Comparison of ENCODE assay signal across 27 mouse cellular contexts in genomic region chr2:28349911-28350310, GRCm38 (mm10).
"Had no signal": no experiment of that assay in that cellular context is flagged by ENCODE, and none has a peak within 500 bp of the region (broad histone marks: within the 10 kb centered on the region; RNA-seq: fewer than 3 reads in every experiment).

No protein-coding gene starts in this region.

- H3K4me2 ChIP-seq: heart, embryonic 12.5 days; hindbrain, embryonic 12.5 days; hindbrain, embryonic 14.5 days; intestine, embryonic 15.5 days; limb, embryonic 12.5 days; liver, embryonic 11.5 days; liver, embryonic 13.5 days; liver, embryonic 15.5 days had no signal

- H3K36me3 ChIP-seq: heart, embryonic 12.5 days; hindbrain, embryonic 10.5 days; hindbrain, embryonic 12.5 days; intestine, embryonic 15.5 days; limb, embryonic 10.5 days; limb, embryonic 12.5 days; liver, embryonic 13.5 days; liver, embryonic 15.5 days had no signal

- H3K9ac ChIP-seq: heart, embryonic 12.5 days; hindbrain, embryonic 12.5 days; hindbrain, embryonic 14.5 days; intestine, embryonic 15.5 days; limb, embryonic 12.5 days; liver, embryonic 13.5 days; liver, embryonic 15.5 days had no signal

- H3K9me3 ChIP-seq: heart, embryonic 12.5 days; hindbrain, embryonic 10.5 days; hindbrain, embryonic 12.5 days; intestine, embryonic 15.5 days; limb, embryonic 10.5 days; limb, embryonic 12.5 days; liver, embryonic 13.5 days; liver, embryonic 15.5 days had no signal

- H3K4me1 ChIP-seq: heart, embryonic 12.5 days; hindbrain, embryonic 10.5 days; hindbrain, embryonic 12.5 days; intestine, embryonic 15.5 days; limb, embryonic 10.5 days; limb, embryonic 12.5 days; liver, embryonic 13.5 days; liver, embryonic 15.5 days had no signal

- H3K27me3 ChIP-seq: heart, embryonic 12.5 days; hindbrain, embryonic 12.5 days; intestine, embryonic 15.5 days; limb, embryonic 12.5 days; liver, embryonic 13.5 days; liver, embryonic 15.5 days had no signal

- H3K27ac ChIP-seq: gastrocnemius, adult 2 months; heart, adult 2 months; hindbrain, embryonic 10.5 days; hindbrain, embryonic 12.5 days; hindbrain, embryonic 14.5 days; intestine, embryonic 15.5 days; layer of hippocampus, adult 2 months; left cerebral cortex, adult 2 months; limb, embryonic 10.5 days; limb, embryonic 12.5 days; liver, embryonic 13.5 days; liver, embryonic 15.5 days had no signal

- H3K4me3 ChIP-seq: gastrocnemius, adult 2 months; heart, adult 2 months; heart, embryonic 12.5 days; hindbrain, embryonic 10.5 days; hindbrain, embryonic 12.5 days; intestine, embryonic 15.5 days; layer of hippocampus, adult 2 months; left cerebral cortex, adult 2 months; limb, embryonic 10.5 days; limb, embryonic 12.5 days; liver, embryonic 13.5 days; liver, embryonic 15.5 days had no signal

- DNase-seq: gastrocnemius, adult 2 months; gastrocnemius, postnatal 10 days; gastrocnemius, postnatal 25 days; heart, adult 2 months; heart, postnatal 10 days; heart, postnatal 4 days; kidney, adult 18-20 months; kidney, adult 8-10 months; kidney, postnatal 10 days; kidney, postnatal 25 days; kidney, postnatal 4 days; liver; liver, embryonic 13.5 days had no signal

- ATAC-seq: hindbrain, embryonic 16.5 days; inflammation-experienced regulatory T-cells, adult 6 months; intestine, embryonic 15.5 days; intestine, postnatal 0 days had no signal
